Mouse (Mus musculus): ENCODE results near the gene Rpl29. TPM values are rescaled to one million over a fixed set of nuclear protein-coding genes. Genes with fewer than 3 reads are reported as not detected.

Gene Rpl29
- polyA plus RNA-seq, 1 experiment = 237 TPM

GRCm38 (mm10) chr9:106478101-106478500 is 48.8 kb downstream of the Rpl29 start:
- Histone ChIP-seq H3K27ac (ENCODE audit: insufficient read depth, low read length) (no peak overlapping the region), H3K4me1 (ENCODE audit: control insufficient read depth, insufficient read depth, low read length) (peaks cover 2% of the 10 kb centered on the region), H3K36me3 (ENCODE audit: control insufficient read depth, insufficient read depth, low read length, poor library complexity, severe bottlenecking) (peaks cover 8% of the 10 kb centered on the region), H3K9ac (ENCODE audit: low read depth, poor library complexity, severe bottlenecking) (peak overlapping the region; percentile 86), H3K27me3 (ENCODE audit: control insufficient read depth, insufficient read depth, low read length, poor library complexity, severe bottlenecking) (no peaks in the 10 kb centered on the region), H3K4me3 (ENCODE audit: low read depth, low read length) (peak overlapping the region; percentile 96), H3K9me3 (replicated peaks; ENCODE audit: control insufficient read depth, insufficient read depth, low read length, poor library complexity, severe bottlenecking) (no peaks in the 10 kb centered on the region)
- no peak for TF ChIP-seq CTCF (IDR thresholded peaks at IDR 0.05; ENCODE audit: low read depth, low read length)
- TF ChIP-seq POLR2A (IDR thresholded peaks at IDR 0.05; ENCODE audit: insufficient read depth, low read length) = no peak
- TF ChIP-seq EP300 (IDR thresholded peaks at IDR 0.05; ENCODE audit: insufficient read depth, low read depth, low read length) = no peak

GRCm38 (mm10) chr9:106480541-106480940 is 51.3 kb downstream of the Rpl29 start:
- peaks cover 3% of the 10 kb centered on the region for H3K4me1 ChIP-seq (ENCODE audit: control insufficient read depth, insufficient read depth, low read length)
- peaks cover 8% of the 10 kb centered on the region for H3K36me3 ChIP-seq (ENCODE audit: control insufficient read depth, insufficient read depth, low read length, poor library complexity, severe bottlenecking)
- H3K4me3 ChIP-seq (ENCODE audit: low read depth, low read length) = no peak overlapping the region
- TF ChIP-seq EP300 (IDR thresholded peaks at IDR 0.05; ENCODE audit: insufficient read depth, low read depth, low read length) (no peak), CTCF (IDR thresholded peaks at IDR 0.05; ENCODE audit: low read depth, low read length) (no peak), POLR2A (IDR thresholded peaks at IDR 0.05; ENCODE audit: insufficient read depth, low read length) (no peak)
- no peak overlapping the region for H3K9ac ChIP-seq (ENCODE audit: low read depth, poor library complexity, severe bottlenecking)
- no peaks in the 10 kb centered on the region for H3K9me3 ChIP-seq (replicated peaks; ENCODE audit: control insufficient read depth, insufficient read depth, low read length, poor library complexity, severe bottlenecking)
- H3K27me3 ChIP-seq (ENCODE audit: control insufficient read depth, insufficient read depth, low read length, poor library complexity, severe bottlenecking) = no peaks in the 10 kb centered on the region
- H3K27ac ChIP-seq (ENCODE audit: insufficient read depth, low read length) = no peak overlapping the region

- TF ChIP-seq EP300 (IDR thresholded peaks at IDR 0.05; ENCODE audit: insufficient read depth, low read depth, low read length) (no peak), POLR2A (IDR thresholded peaks at IDR 0.05; ENCODE audit: insufficient read depth, low read length) (no peak), CTCF (IDR thresholded peaks at IDR 0.05; ENCODE audit: low read depth, low read length) (no peak)
- H3K27ac ChIP-seq (ENCODE audit: insufficient read depth, low read length) = no peak overlapping the region
- H3K9me3 ChIP-seq (replicated peaks; ENCODE audit: control insufficient read depth, insufficient read depth, low read length, poor library complexity, severe bottlenecking) = no peaks in the 10 kb centered on the region
- H3K4me3 ChIP-seq (ENCODE audit: low read depth, low read length) = no peak overlapping the region
- H3K9ac ChIP-seq (ENCODE audit: low read depth, poor library complexity, severe bottlenecking) = no peak overlapping the region
- peaks cover 3% of the 10 kb centered on the region for H3K4me1 ChIP-seq (ENCODE audit: control insufficient read depth, insufficient read depth, low read length)
- H3K36me3 ChIP-seq (ENCODE audit: control insufficient read depth, insufficient read depth, low read length, poor library complexity, severe bottlenecking) = peaks cover 8% of the 10 kb centered on the region
- no peaks in the 10 kb centered on the region for H3K27me3 ChIP-seq (ENCODE audit: control insufficient read depth, insufficient read depth, low read length, poor library complexity, severe bottlenecking)
Measured at GRCm38 (mm10) chr9:106481075-106481474, 51.8 kb downstream of the Rpl29 start.

Other genes with a start within 250 kb of the Rpl29 start
- gene Ppm1m, start 229.7 kb upstream of the Rpl29 start, polyA plus RNA-seq (2011; ENCODE audit: insufficient read depth, insufficient read length, low read depth, missing spikeins) = 23.2 and 23.4 TPM in 2 replicates
- gene Twf2, start 226.3 kb upstream of the Rpl29 start, polyA plus RNA-seq (2011; ENCODE audit: insufficient read depth, insufficient read length, low read depth, missing spikeins) = 27.3 and 36.7 TPM in 2 replicates
- gene Tlr9, start 206.9 kb upstream of the Rpl29 start, polyA plus RNA-seq (2011; ENCODE audit: insufficient read depth, insufficient read length, low read depth, missing spikeins) = not detected in 2 replicates
- gene Alas1, start 180.8 kb upstream of the Rpl29 start, polyA plus RNA-seq (2011; ENCODE audit: insufficient read depth, insufficient read length, low read depth, missing spikeins) = 39.8 and 41.9 TPM in 2 replicates
- 24.1 and 24.3 TPM in 2 replicates for gene Poc1a, start 148.4 kb upstream of the Rpl29 start, polyA plus RNA-seq (2011; ENCODE audit: insufficient read depth, insufficient read length, low read depth, missing spikeins)
- 22.4 and 22.6 TPM in 2 replicates for gene Dusp7, start 60.8 kb upstream of the Rpl29 start, polyA plus RNA-seq (2011; ENCODE audit: insufficient read depth, insufficient read length, low read depth, missing spikeins)
- gene Acy1, start 8.9 kb downstream of the Rpl29 start, polyA plus RNA-seq (2011; ENCODE audit: insufficient read depth, insufficient read length, low read depth, missing spikeins) = 33.9 and 36.0 TPM in 2 replicates
- 6.7 and 7.5 TPM in 2 replicates for gene Abhd14b, start 18.0 kb downstream of the Rpl29 start, polyA plus RNA-seq (2011; ENCODE audit: insufficient read depth, insufficient read length, low read depth, missing spikeins)
- 35.1 and 35.5 TPM in 2 replicates for gene Abhd14a, start 18.2 kb downstream of the Rpl29 start, polyA plus RNA-seq (2011; ENCODE audit: insufficient read depth, insufficient read length, low read depth, missing spikeins)
- 99.2 and 115 TPM in 2 replicates for gene Pcbp4, start 23.8 kb downstream of the Rpl29 start, polyA plus RNA-seq (2011; ENCODE audit: insufficient read depth, insufficient read length, low read depth, missing spikeins)
- gene Gpr62, start 36.5 kb downstream of the Rpl29 start, polyA plus RNA-seq (2011; ENCODE audit: insufficient read depth, insufficient read length, low read depth, missing spikeins) = 0.30 and 0.44 TPM in 2 replicates
- gene Rrp9, start 46.5 kb downstream of the Rpl29 start, polyA plus RNA-seq (2011; ENCODE audit: insufficient read depth, insufficient read length, low read depth, missing spikeins) = 82.1 and 89.4 TPM in 2 replicates
- gene Parp3, start 47.5 kb downstream of the Rpl29 start, polyA plus RNA-seq (2011; ENCODE audit: insufficient read depth, insufficient read length, low read depth, missing spikeins) = 5.1 and 8.0 TPM in 2 replicates
- not detected in 2 replicates for gene Iqcf1, start 70.5 kb downstream of the Rpl29 start, polyA plus RNA-seq (2011; ENCODE audit: insufficient read depth, insufficient read length, low read depth, missing spikeins)
- gene Iqcf5, start 85.1 kb downstream of the Rpl29 start, polyA plus RNA-seq (2011; ENCODE audit: insufficient read depth, insufficient read length, low read depth, missing spikeins) = not detected in 2 replicates
- gene Iqcf3, start 132.2 kb downstream of the Rpl29 start, polyA plus RNA-seq (2011; ENCODE audit: insufficient read depth, insufficient read length, low read depth, missing spikeins) = not detected in 2 replicates
- gene Iqcf4, start 141.5 kb downstream of the Rpl29 start, polyA plus RNA-seq (2011; ENCODE audit: insufficient read depth, insufficient read length, low read depth, missing spikeins) = not detected in 2 replicates
- not detected in 2 replicates for gene Iqcf6, start 197.1 kb downstream of the Rpl29 start, polyA plus RNA-seq (2011; ENCODE audit: insufficient read depth, insufficient read length, low read depth, missing spikeins)
- gene Grm2, start 226.6 kb downstream of the Rpl29 start, polyA plus RNA-seq (2011; ENCODE audit: insufficient read depth, insufficient read length, low read depth, missing spikeins) = not detected in 2 replicates